Mouse (Mus musculus): ENCODE data around the gene Hrc. TPM values are rescaled to one million over a fixed set of nuclear protein-coding genes. Genes with fewer than 3 reads are reported as not detected.

Gene Hrc
- polyA plus RNA-seq (2014; fragmentation: Illumina TruSeq; extraction: RNeasy Lipid Tissue Mini Kit (QIAGEN cat#74804); ENCODE audit: low read depth, low replicate concordance), result 1,149 TPM

GRCm38 (mm10) chr7:45335056-45335455, at the start of gene Hrc:
Hrc (plus strand) TSS chr7:45335290.

DNA sequence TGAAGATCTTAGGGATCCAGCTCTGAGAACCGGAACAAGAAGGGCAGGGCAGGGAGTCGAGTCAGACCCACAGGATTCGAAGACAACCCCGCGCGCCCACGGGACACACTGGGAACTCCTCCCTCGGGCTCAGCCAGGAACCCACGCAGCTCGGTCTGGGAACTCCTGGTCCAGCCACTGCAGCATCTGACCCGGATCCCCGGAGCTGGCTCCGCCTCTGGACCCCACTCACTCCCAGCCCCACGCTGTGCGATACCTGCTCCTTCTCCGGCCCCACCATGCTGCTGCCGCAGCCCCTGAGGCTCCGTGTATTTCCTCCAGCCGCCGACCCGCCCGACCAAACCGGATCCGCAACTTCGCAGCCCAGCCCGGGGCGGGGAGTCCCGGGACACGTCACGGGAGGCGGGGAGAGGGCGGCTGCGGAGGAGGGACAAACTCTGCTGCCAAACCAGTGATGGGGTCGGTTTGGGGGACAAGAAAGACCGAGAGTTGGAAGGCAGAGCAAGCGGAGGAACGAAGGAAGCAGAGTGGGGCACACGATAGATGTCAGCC, 1.6 kb upstream of the Hrc start, which contains the start of gene Trpm4:
Gene Trpm4, minus strand, starts transcription at position 350 of the 552 bp plus-strand sequence.

GRCm38 (mm10) chr7:45366652-45367019, 31.5 kb downstream of the Hrc start, which contains the start of gene Ppfia3:
Ppfia3 (minus strand) TSS chr7:45367019.

GRCm38 (mm10) chr7:45370475-45371311, 35.6 kb downstream of the Hrc start, which contains the start of gene Lin7b:
Lin7b (minus strand) TSS chr7:45370583.

Other genes starting within 250 kb of the Hrc start
- 40.8 TPM for gene Rcn3, start 243.1 kb upstream of the Hrc start, polyA plus RNA-seq (2014; fragmentation: Illumina TruSeq; extraction: RNeasy Lipid Tissue Mini Kit (QIAGEN cat#74804); ENCODE audit: low read depth, low replicate concordance)
- gene Fcgrt, start 231.4 kb upstream of the Hrc start, polyA plus RNA-seq (2014; fragmentation: Illumina TruSeq; extraction: RNeasy Lipid Tissue Mini Kit (QIAGEN cat#74804); ENCODE audit: low read depth, low replicate concordance), result 83.1 TPM
- 641 TPM for gene Rps11, start 210.9 kb upstream of the Hrc start, polyA plus RNA-seq (2014; fragmentation: Illumina TruSeq; extraction: RNeasy Lipid Tissue Mini Kit (QIAGEN cat#74804); ENCODE audit: low read depth, low replicate concordance)
- 958 TPM for gene Rpl13a, start 206.5 kb upstream of the Hrc start, polyA plus RNA-seq (2014; fragmentation: Illumina TruSeq; extraction: RNeasy Lipid Tissue Mini Kit (QIAGEN cat#74804); ENCODE audit: low read depth, low replicate concordance)
- gene Gm45713, start 199.1 kb upstream of the Hrc start, polyA plus RNA-seq (2014; fragmentation: Illumina TruSeq; extraction: RNeasy Lipid Tissue Mini Kit (QIAGEN cat#74804); ENCODE audit: low read depth, low replicate concordance), result not detected
- 21.0 TPM for gene Flt3l, start 198.9 kb upstream of the Hrc start, polyA plus RNA-seq (2014; fragmentation: Illumina TruSeq; extraction: RNeasy Lipid Tissue Mini Kit (QIAGEN cat#74804); ENCODE audit: low read depth, low replicate concordance)
- 41.4 TPM for gene Pih1d1, start 181.0 kb upstream of the Hrc start, polyA plus RNA-seq (2014; fragmentation: Illumina TruSeq; extraction: RNeasy Lipid Tissue Mini Kit (QIAGEN cat#74804); ENCODE audit: low read depth, low replicate concordance)
- gene Aldh16a1, start 180.7 kb upstream of the Hrc start, polyA plus RNA-seq (2014; fragmentation: Illumina TruSeq; extraction: RNeasy Lipid Tissue Mini Kit (QIAGEN cat#74804); ENCODE audit: low read depth, low replicate concordance), result 16.5 TPM
- 27.4 TPM for gene Slc17a7, start 171.3 kb upstream of the Hrc start, polyA plus RNA-seq (2014; fragmentation: Illumina TruSeq; extraction: RNeasy Lipid Tissue Mini Kit (QIAGEN cat#74804); ENCODE audit: low read depth, low replicate concordance)
- gene Gfy, start 155.7 kb upstream of the Hrc start, polyA plus RNA-seq (2014; fragmentation: Illumina TruSeq; extraction: RNeasy Lipid Tissue Mini Kit (QIAGEN cat#74804); ENCODE audit: low read depth, low replicate concordance), result not detected
- gene Pth2, start 154.3 kb upstream of the Hrc start, polyA plus RNA-seq (2014; fragmentation: Illumina TruSeq; extraction: RNeasy Lipid Tissue Mini Kit (QIAGEN cat#74804); ENCODE audit: low read depth, low replicate concordance), result not detected
- gene Ccdc155, start 130.4 kb upstream of the Hrc start, polyA plus RNA-seq (2014; fragmentation: Illumina TruSeq; extraction: RNeasy Lipid Tissue Mini Kit (QIAGEN cat#74804); ENCODE audit: low read depth, low replicate concordance), result not detected
- gene Dkkl1, start 123.1 kb upstream of the Hrc start, polyA plus RNA-seq (2014; fragmentation: Illumina TruSeq; extraction: RNeasy Lipid Tissue Mini Kit (QIAGEN cat#74804); ENCODE audit: low read depth, low replicate concordance), result not detected
- 7.8 TPM for gene Tead2, start 119.5 kb upstream of the Hrc start, polyA plus RNA-seq (2014; fragmentation: Illumina TruSeq; extraction: RNeasy Lipid Tissue Mini Kit (QIAGEN cat#74804); ENCODE audit: low read depth, low replicate concordance)
- 3.0 TPM for gene Cd37, start 96.2 kb upstream of the Hrc start, polyA plus RNA-seq (2014; fragmentation: Illumina TruSeq; extraction: RNeasy Lipid Tissue Mini Kit (QIAGEN cat#74804); ENCODE audit: low read depth, low replicate concordance)
- not detected for gene Slc6a16, start 94.2 kb upstream of the Hrc start, polyA plus RNA-seq (2014; fragmentation: Illumina TruSeq; extraction: RNeasy Lipid Tissue Mini Kit (QIAGEN cat#74804); ENCODE audit: low read depth, low replicate concordance)
- gene Slc6a21, start 57.8 kb upstream of the Hrc start, polyA plus RNA-seq (2014; fragmentation: Illumina TruSeq; extraction: RNeasy Lipid Tissue Mini Kit (QIAGEN cat#74804); ENCODE audit: low read depth, low replicate concordance), result not detected
- 31.0 TPM for gene Trpm4, start 1.5 kb upstream of the Hrc start, polyA plus RNA-seq (2014; fragmentation: Illumina TruSeq; extraction: RNeasy Lipid Tissue Mini Kit (QIAGEN cat#74804); ENCODE audit: low read depth, low replicate concordance)
- 0.24 TPM for gene Ppfia3, start 31.7 kb downstream of the Hrc start, polyA plus RNA-seq (2014; fragmentation: Illumina TruSeq; extraction: RNeasy Lipid Tissue Mini Kit (QIAGEN cat#74804); ENCODE audit: low read depth, low replicate concordance)
- 1.2 TPM for gene Lin7b, start 35.3 kb downstream of the Hrc start, polyA plus RNA-seq (2014; fragmentation: Illumina TruSeq; extraction: RNeasy Lipid Tissue Mini Kit (QIAGEN cat#74804); ENCODE audit: low read depth, low replicate concordance)
- gene Snrnp70, start 60.5 kb downstream of the Hrc start, polyA plus RNA-seq (2014; fragmentation: Illumina TruSeq; extraction: RNeasy Lipid Tissue Mini Kit (QIAGEN cat#74804); ENCODE audit: low read depth, low replicate concordance), result 154 TPM
- gene Kcna7, start 70.4 kb downstream of the Hrc start, polyA plus RNA-seq (2014; fragmentation: Illumina TruSeq; extraction: RNeasy Lipid Tissue Mini Kit (QIAGEN cat#74804); ENCODE audit: low read depth, low replicate concordance), result 4.3 TPM
- 0.24 TPM for gene Ntf5, start 78.4 kb downstream of the Hrc start, polyA plus RNA-seq (2014; fragmentation: Illumina TruSeq; extraction: RNeasy Lipid Tissue Mini Kit (QIAGEN cat#74804); ENCODE audit: low read depth, low replicate concordance)
- not detected for gene Lhb, start 85.5 kb downstream of the Hrc start, polyA plus RNA-seq (2014; fragmentation: Illumina TruSeq; extraction: RNeasy Lipid Tissue Mini Kit (QIAGEN cat#74804); ENCODE audit: low read depth, low replicate concordance)
- 80.5 TPM for gene Gys1, start 99.6 kb downstream of the Hrc start, polyA plus RNA-seq (2014; fragmentation: Illumina TruSeq; extraction: RNeasy Lipid Tissue Mini Kit (QIAGEN cat#74804); ENCODE audit: low read depth, low replicate concordance)
- gene Ruvbl2, start 102.8 kb downstream of the Hrc start, polyA plus RNA-seq (2014; fragmentation: Illumina TruSeq; extraction: RNeasy Lipid Tissue Mini Kit (QIAGEN cat#74804); ENCODE audit: low read depth, low replicate concordance), result 27.2 TPM
- 688 TPM for gene Ftl1, start 124.6 kb downstream of the Hrc start, polyA plus RNA-seq (2014; fragmentation: Illumina TruSeq; extraction: RNeasy Lipid Tissue Mini Kit (QIAGEN cat#74804); ENCODE audit: low read depth, low replicate concordance)
- gene Bax, start 131.6 kb downstream of the Hrc start, polyA plus RNA-seq (2014; fragmentation: Illumina TruSeq; extraction: RNeasy Lipid Tissue Mini Kit (QIAGEN cat#74804); ENCODE audit: low read depth, low replicate concordance), result 36.8 TPM
- not detected for gene Tulp2, start 146.6 kb downstream of the Hrc start, polyA plus RNA-seq (2014; fragmentation: Illumina TruSeq; extraction: RNeasy Lipid Tissue Mini Kit (QIAGEN cat#74804); ENCODE audit: low read depth, low replicate concordance)
- 1.7 TPM for gene Gm45808, start 151.5 kb downstream of the Hrc start, polyA plus RNA-seq (2014; fragmentation: Illumina TruSeq; extraction: RNeasy Lipid Tissue Mini Kit (QIAGEN cat#74804); ENCODE audit: low read depth, low replicate concordance)
- gene Dhdh, start 153.5 kb downstream of the Hrc start, polyA plus RNA-seq (2014; fragmentation: Illumina TruSeq; extraction: RNeasy Lipid Tissue Mini Kit (QIAGEN cat#74804); ENCODE audit: low read depth, low replicate concordance), result 13.6 TPM
- 147 TPM for gene Nucb1, start 175.1 kb downstream of the Hrc start, polyA plus RNA-seq (2014; fragmentation: Illumina TruSeq; extraction: RNeasy Lipid Tissue Mini Kit (QIAGEN cat#74804); ENCODE audit: low read depth, low replicate concordance)
- gene Ppp1r15a, start 191.0 kb downstream of the Hrc start, polyA plus RNA-seq (2014; fragmentation: Illumina TruSeq; extraction: RNeasy Lipid Tissue Mini Kit (QIAGEN cat#74804); ENCODE audit: low read depth, low replicate concordance), result 41.3 TPM
- 3.6 TPM for gene Plekha4, start 191.0 kb downstream of the Hrc start, polyA plus RNA-seq (2014; fragmentation: Illumina TruSeq; extraction: RNeasy Lipid Tissue Mini Kit (QIAGEN cat#74804); ENCODE audit: low read depth, low replicate concordance)
- gene Hsd17b14, start 219.6 kb downstream of the Hrc start, polyA plus RNA-seq (2014; fragmentation: Illumina TruSeq; extraction: RNeasy Lipid Tissue Mini Kit (QIAGEN cat#74804); ENCODE audit: low read depth, low replicate concordance), result not detected
- gene Bcat2, start 234.9 kb downstream of the Hrc start, polyA plus RNA-seq (2014; fragmentation: Illumina TruSeq; extraction: RNeasy Lipid Tissue Mini Kit (QIAGEN cat#74804); ENCODE audit: low read depth, low replicate concordance), result 137 TPM